Mouse (Mus musculus) adrenal gland, adult 18-20 months (tissue): ENCODE data around the gene Tril. TPM values are rescaled to one million over a fixed set of nuclear protein-coding genes. Genes with fewer than 3 reads are reported as not detected.

Source experiments
- total RNA-seq, 2 experiments: library from RNA; stranded (reverse); gene quantifications; 1 replicate in 1 of 2; 2 replicates in 1 of 2; pipeline ENCODE4 v1.2.3; 2021

Tril gene
- total RNA-seq, 2 experiments from 2014 or later = 4.9 to 6.2 TPM

Other genes with a start within 250 kb of the Tril start
- not detected for gene Cpvl, start 157.8 kb upstream of the Tril start, total RNA-seq
- gene Chn2, start 218.7 kb upstream of the Tril start, total RNA-seq = 10 to 100 TPM in 1 of 2 experiments, 1 to 10 TPM in 1; 7.7 to 12.5 TPM